Mouse (Mus musculus) heart, adult 9 months (tissue): ENCODE data around the gene Dcaf10.
A peak's percentile ranks its signal among the peaks of the same experiment; 100 is the strongest.
"Not testable (repeated sequence)": the region's sequence is repeated elsewhere in the genome, so short reads cannot be mapped to it uniquely, and the experiment has no call there.

Experiments
- DNase-seq, 2 experiments: peaks; one replicate each; pipeline ENCODE4 v3.0.0; 2022; ENCODE audit warnings: low spot score in 2 of 2

Gene Dcaf10

GRCm38 (mm10) chr4:45341669-45342249, at the start of gene Dcaf10:
Gene Dcaf10 (plus strand): TSS chr4:45342101.
- peak; percentile 88 to 91 for DNase-seq

GRCm38 (mm10) chr4:45296662-45297564, 45.0 kb upstream of the Dcaf10 start, which contains the start of gene Trmt10b:
Gene Trmt10b (plus strand): TSS chr4:45297127.
- DNase-seq, result peak; percentile 56 to 63

DNA sequence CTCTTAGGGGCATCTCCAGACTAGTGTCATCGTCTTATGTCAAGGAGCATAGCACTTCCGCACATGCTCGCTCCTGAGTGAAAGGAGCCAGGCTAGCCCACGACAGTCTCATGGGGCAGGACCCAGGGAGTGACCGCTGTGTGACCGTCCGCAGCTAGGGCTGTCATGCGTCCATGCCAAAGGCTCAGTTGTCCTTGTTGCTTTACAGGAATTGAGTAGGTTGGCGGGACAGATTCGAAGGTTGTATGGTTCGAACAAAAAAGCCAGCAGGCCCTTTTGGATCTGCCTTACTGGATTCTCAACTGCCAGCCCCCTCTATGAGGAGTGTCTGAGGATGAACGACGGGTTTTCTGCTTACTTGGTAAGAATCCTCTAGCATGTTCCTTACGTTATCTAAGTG, 36.4 kb upstream of the Dcaf10 start:
- no peak for DNase-seq

DNA sequence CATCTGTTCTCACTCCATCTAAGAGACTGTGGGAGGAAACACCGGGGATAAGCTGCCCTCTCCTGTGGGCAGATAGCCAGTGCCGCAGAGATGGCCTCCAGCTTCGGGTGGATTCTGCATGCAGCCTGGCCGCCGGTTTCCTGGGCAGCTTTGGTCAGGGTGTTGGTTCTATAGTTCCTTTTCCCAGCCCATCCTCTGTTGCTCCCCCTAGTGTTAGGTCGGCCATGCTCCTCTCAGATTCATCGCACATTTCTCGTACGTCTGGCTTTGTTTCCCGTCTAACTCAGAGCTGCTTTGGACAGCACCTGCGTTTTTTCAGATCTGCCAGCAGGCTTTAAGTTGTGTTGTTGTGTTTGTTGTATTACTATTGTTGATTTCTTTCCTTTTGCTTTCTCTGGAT, 33.9 kb upstream of the Dcaf10 start:
- no peak for DNase-seq

GRCm38 (mm10) chr4:45308606-45309005, 33.3 kb upstream of the Dcaf10 start:
- no peak for DNase-seq

GRCm38 (mm10) chr4:45311056-45311455, 30.8 kb upstream of the Dcaf10 start:
- no peak for DNase-seq

GRCm38 (mm10) chr4:45320159-45320816, 21.6 kb upstream of the Dcaf10 start:
- peak; percentile 86 to 87 for DNase-seq

DNA sequence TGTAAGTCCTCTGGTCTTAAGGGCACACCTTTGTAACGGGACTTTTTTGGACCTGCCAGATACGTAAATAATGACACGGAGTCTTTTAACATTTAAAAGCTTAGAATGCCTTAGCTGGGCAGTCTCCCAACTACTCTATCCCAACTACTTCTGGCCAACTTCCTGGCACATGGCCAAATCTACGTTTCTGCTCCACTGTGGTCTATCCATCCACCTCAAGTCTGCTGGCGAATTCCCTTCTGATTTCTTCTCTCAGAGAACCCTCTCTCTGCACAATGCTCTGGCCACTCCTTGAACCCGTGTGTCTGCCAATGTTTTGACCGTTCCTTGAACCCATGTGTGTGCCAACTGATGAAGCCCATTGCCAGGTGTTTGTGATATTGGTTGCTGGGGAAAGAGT, 10.8 kb upstream of the Dcaf10 start:
- no peak for DNase-seq

GRCm38 (mm10) chr4:45332466-45332865, 9.4 kb upstream of the Dcaf10 start:
- DNase-seq, result no peak

- DNase-seq, result no peak
These were observed 675 bp upstream of the Dcaf10 start for GRCm38 (mm10) chr4:45341226-45341625.

DNA sequence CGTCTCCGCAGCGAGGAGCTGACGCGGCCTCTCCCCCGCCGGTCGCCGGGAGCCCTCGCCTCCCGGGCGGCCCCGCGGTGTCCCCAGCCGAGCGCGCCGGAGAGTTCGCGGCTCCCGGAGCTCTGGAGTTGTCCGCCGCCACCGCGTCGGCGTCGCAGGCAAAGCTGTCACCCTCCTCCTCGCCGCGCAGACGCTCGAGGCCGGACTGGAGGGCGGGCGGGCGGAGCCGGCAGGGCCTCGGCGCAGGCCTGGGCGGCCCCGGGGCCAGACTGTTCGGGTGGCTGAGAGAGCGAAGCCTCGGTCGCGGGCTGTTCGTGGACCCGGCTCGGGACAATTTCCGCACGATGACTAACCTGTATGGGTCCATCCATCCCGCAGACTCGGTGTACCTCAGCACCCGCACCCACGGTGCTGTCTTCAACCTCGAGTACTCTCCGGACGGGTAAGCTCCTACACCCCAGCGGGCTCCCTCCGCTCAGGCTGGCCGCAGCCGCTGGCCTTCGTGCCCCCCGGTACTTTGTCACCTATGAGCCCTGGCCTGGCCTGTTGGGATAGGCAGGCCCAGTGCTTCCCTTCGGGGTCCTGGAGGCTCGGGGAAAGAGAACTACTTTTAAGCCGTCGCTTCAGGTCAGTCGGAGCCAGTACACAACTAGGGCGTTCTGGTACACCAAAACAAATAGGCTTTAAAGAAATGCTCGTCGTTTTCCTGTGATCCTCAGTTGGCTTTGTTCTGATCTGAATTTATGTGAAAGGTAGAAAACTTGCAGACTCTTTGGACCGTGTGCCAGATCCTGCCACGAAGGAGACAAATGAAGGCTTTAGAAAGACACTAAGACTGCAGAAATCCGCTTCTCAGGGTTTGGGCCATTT, 620 bp downstream of the Dcaf10 start, which contains the start of gene Exosc3:
Exosc3 (minus strand) TSS at position 447 of the 870 bp plus-strand sequence.
- peak in 1 of 2 experiments; percentile 29 for DNase-seq

GRCm38 (mm10) chr4:45356653-45357052, 14.8 kb downstream of the Dcaf10 start:
- DNase-seq, result no peak

DNA sequence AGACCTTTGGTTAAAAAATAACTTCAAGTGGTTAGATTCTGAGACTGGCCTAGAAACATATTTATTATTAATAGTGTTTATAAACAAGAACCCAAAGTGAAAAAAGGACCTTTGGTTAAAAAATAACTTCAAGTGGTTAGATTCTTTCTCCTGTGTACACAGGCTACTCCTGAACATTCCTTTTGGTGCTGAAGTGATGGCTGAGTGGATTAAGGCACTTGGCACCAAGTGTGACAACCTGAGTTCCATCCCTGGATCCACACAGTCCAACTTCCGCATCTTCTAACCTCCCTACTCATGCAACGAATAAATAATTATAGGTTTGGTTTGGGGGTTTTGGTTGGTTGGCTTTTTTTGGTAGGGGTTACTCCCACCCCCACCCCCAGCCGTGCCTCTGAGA, 29.4 kb downstream of the Dcaf10 start:
- no peak for DNase-seq

DNA sequence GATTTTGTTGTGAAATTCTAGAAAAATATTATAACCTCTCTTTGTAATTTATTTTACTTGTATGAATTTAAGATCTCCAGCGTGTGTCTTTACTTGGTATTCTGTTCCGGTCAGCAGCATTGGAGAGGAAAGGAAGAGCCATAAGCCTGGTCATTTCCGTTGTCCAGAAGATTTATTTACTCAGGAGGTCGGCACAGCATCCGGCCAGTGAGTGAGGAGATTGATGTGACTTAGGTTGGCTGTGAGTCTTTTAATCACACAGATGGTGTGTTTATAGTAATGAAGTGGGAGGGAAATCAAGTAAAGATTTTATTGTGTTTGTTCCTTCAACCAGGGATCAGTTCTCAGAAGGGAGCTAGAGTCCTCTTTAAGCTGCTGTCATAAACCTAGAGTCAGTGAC, 33.0 kb downstream of the Dcaf10 start:
- DNase-seq, result no peak

DNA sequence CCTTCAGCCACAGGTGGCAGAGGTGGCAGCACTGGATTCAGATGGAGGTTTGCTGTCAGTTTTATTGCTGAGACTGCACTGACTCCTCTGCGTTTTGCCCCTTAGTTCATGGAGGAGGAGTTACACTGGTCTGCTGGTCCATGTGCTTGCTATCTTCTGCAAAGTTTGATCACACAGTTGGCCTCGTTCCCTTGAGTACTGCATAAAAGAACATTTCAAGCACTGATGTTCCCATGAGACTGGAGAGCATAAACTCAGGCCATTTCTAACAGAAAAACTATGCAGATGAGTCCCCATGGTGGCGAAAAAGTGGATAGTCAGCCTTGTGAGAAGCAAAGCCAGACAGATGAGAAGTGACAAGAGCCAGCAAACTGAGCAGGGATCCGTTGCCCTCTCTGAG, 34.7 kb downstream of the Dcaf10 start:
- no peak for DNase-seq

DNA sequence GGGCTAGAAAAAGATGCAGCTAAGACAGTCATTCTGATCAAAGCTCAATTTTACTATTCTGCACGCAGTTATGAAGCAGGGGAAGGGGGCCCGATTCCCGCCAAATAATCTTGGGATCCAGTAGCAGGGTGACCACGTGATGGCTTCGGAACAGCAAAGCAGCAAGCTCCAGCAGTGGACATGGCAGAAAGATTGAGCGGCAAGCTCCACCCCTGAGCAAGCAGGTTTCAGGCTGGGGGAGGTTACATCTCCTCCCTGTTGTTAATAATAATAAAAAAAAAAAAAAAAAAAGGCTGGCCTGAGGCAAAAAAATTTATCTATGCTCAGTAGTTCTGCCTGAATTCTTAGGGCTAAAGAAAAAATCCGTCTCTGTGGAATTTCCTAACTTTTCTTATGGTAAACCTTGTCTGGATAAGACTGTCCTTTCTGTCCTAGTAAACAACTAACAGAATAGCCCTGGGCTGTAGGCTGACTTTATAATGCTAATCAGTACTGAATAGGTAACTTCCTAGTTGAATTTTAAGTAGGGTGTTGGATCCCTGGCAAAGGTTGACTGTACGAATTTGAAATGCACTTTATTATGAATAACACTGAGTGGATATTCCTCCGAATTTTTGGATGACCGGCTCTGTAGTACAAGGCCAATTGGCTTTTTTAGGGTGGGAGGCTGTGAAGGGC, 39.1 kb downstream of the Dcaf10 start:
- not testable (repeated sequence) for DNase-seq

GRCm38 (mm10) chr4:45382133-45382532, 40.2 kb downstream of the Dcaf10 start:
- not testable (repeated sequence) for DNase-seq

DNA sequence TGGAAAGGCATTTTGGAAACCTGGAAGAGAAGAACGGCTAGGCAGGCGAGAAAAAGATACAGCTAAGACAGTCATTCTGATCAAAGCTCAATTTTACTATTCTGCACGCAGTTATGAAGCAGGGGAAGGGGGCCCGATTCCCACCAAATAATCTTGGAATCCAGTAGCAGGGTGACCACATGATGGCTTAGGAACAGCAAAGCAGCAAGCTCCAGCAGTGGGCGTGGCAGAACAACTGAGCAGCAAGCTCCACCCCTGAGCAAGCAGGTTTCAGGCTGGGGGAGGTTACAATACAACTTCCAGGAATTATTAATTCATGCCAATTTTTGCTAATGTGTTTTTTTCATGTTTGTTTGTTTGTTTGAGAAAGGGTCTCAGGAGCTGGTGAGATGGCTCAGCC, 45.4 kb downstream of the Dcaf10 start:
- DNase-seq, result not testable (repeated sequence)

DNA sequence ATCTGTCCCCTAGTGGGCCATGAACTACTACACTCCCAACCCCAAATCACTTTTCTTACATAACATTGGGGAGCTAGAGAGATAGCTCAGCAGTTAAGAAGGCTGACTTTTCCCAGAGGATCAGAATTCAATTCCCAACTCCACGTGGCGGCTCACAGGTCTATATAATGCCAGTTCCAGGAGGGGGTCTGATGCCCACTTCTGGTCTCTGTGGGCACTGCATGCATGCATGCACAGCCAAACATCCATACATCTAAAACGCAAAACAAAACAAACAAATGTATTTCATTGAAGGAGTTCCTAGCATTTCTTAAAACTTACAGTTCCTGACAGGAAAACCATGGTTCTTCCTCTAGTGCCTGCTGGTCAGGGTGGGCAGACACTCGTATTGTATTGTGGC, 50.2 kb downstream of the Dcaf10 start:
- no peak for DNase-seq

DNA sequence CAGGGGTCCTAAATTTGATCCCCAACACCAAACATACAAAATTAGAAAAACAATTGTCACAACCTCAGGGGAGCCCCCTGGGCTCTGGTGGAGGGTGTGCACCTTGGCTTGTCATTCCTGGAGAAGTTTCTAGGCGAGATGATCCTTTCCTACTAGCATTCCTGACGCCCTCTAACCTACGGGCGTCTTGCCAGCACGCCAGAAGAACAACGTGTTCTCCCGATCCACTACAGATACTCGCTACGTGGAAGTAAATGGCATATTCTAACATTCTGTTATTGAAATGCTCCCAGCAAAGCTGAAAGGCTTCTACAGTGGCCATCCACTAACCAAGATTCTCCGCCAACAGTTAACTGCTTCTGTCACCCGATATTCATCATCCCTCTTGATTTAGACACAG, 50.7 kb downstream of the Dcaf10 start:
- DNase-seq, result no peak

DNA sequence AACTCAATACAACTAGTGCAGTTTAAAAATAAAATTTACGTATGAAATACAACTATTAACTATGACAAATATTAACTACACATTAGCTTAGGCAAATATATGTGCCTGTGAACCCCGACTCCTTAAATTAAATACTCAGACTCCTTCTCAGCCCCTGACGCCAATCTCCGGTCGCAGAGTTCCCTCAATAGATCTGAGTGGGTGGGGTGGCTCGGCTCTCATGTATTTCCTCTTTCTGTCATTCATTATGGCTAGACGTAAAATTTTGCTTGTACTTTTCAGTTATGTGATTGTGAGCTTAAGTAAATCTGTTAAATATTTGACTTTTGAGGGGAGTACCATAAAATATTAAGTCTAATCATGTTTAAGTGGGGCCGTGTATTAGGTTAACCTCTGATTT, 51.1 kb downstream of the Dcaf10 start:
- no peak for DNase-seq
